Mouse (Mus musculus) monocyte, adult 2 months (primary cell): Measurements from ENCODE around the gene Exosc7.

Experiments used
- DNase-seq, 2 experiments: peaks; one replicate each; pipeline ENCODE4 v3.0.0; 2022; ENCODE audit warnings: low spot score in 2 of 2, low read depth in 1 of 2

Gene Exosc7

DNA sequence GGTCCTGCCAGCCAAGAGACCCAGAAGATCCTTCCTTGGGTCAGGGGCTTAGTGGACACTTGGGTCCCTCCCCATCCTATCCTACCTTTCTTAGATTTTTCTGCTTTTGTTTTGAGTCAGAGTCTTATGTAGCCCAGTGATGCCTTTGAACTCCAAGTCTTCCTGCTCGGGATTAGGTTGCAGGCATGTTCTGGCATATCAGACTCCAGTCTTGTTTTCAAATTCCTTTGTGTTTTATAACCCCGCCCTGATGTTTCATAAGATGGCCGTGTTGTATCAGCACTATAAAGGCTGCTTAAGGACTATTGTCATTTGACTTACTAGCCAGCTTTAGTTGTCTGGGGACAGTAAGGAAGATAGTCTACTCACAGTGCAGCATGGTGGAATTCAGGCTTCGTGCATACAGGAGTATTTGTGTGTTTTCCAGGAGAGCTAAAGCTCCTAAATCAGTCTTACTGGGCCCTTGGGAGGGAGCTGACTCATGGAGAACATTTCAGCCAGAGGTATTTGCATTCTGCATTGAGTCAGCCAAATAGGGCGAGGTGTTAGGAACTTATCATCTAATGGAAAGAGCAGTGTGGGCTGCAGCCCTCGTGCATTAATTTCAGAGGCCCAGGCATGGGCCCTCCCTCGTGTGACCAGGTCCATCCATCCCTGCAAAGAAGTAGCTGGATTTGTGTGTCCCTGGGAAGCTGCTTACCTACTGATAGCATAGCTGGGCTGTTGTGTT lies 24.1 kb downstream of the Exosc7 start:
- DNase-seq = no peak

DNA sequence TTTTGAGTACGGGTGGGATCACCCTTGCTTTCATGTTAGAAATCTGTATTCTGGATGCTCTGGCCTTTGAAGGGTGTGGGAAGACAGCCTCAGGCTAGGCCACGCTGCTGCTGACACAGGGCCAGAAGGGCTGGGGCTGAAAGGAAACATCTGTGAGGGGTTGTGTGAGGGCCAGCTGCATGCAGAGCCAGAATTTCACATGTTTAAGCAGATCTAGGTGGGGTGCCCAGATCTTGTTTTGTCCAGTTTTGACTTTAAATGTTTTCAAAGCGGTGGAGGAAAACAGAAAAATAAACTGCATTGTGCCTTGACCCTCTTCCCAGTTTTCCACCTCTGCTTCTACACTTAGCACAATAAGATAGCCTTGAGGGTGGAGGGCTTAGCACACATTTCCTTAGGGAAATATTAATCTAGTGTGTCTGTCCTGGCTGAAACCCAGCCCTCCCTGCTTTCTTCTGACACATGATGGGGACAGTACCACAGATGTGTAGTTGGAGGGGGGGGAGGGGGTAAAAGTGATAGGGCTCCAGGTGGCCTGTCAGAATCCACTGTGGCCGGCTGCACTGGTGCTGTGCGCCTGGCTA lies 26.0 kb downstream of the Exosc7 start:
- no peak for DNase-seq

DNA sequence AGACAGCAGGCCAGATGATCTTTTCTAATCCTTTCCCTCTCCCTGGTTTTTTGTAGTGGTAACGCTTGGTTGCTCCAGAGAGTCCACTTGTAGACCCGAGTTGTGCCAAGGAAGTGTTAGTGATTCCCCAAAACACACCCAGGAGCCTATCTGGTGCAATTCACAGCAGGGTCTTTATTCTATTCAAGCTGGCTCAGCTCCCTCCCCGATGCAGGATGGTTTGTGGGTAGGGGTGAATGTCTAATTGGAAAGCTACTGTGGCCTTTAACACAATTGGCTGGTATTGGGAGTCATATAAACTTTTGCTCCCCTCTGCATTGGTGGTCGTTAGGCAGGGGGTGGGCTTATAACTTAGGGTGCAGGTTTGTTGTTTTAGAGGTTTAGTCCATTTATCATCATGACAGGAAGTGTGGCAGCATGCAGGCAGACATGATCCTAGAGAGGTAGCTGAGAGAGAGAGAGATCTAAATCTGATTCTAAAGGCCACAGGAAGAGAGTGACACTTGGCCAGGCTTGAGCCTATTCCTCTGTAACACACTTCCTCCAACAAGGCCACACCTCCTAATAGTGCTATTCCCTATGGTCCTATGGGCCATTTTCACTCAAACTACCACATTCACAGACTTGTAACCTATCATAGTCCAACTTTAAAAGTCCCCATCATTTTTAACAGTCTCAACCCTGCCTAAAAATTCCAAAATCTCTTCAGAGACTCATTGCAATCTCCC lies 27.0 kb downstream of the Exosc7 start:
- DNase-seq = no peak

DNA sequence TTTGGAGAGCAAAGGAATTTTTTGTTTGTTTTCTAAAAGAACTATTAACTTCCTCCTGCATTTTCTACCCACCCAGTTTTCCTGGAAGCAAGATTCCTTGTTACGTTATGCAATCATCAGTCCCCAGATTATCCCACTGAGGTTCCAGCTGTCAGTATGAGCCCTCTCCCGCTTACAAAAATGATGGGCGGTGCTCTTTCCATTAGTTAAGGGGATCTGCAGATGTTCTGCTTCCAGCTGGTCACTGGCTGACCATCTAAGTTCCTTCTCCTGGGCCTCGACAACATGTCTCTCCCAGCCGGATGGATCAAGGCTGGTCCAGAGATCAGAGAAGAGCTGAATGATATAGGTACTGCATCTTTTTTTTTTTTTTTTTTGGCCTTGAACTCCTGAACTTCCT lies 35.4 kb downstream of the Exosc7 start:
- DNase-seq = no peak

DNA sequence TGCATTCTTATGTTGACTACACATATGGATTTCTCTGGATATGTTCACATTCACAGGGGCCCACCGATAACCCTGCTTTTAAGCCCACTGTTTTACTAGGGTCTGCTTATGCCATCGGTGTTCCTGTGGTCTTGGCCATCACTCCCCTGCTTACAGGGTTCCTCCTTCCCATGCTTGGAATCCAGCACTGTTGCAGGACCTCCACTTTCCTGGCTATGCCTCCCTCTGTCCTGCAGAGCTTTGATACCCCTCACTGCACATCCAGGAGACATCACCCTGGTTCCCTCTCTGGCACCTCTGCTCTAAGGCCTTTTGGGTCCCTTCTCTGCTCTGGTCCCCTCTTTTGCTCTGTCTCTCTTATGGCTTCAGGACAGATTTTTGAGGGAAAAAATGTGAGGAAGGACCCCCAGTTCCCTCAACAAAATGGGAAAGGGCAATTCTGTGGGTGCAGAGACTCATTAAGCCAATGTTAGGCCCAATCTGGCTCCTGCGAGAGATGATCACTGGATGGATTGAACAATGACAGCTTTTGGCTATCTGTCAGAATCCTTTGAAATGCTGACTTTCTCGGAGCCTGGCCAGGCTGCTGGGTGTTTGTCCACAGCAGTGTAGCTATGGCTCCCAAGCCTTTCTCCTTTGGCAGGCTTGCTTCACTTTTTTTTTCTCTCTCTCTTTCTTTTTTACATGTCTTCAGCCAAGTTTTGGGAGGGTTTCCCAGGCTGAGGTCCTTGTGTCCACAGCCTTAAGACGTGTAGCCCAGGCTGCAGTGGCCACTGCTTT lies 37.4 kb downstream of the Exosc7 start, which contains the start of gene Clec3b:
Clec3b (plus strand) TSS at position 706 of the 780 bp plus-strand sequence.
- no peak for DNase-seq

DNA sequence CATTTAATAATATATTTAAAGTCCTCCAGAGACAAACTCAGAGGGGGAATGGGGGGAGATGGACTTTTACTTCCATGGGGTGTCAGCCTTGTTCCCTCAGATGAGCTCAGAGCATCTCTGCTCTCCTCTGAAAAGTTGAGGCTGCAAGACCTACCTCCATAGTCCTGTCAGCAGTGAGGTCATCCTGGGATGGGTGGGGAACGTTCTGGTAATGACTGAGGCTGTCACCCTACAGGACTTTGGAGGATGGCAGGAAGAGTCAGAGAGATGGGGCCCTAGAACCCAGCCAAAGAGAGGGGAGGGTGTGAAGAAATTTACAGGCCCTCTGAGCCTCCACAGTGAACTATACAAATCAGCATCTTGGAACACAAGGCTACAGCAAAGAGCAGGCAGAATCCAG lies 38.5 kb downstream of the Exosc7 start:
- no peak for DNase-seq

DNA sequence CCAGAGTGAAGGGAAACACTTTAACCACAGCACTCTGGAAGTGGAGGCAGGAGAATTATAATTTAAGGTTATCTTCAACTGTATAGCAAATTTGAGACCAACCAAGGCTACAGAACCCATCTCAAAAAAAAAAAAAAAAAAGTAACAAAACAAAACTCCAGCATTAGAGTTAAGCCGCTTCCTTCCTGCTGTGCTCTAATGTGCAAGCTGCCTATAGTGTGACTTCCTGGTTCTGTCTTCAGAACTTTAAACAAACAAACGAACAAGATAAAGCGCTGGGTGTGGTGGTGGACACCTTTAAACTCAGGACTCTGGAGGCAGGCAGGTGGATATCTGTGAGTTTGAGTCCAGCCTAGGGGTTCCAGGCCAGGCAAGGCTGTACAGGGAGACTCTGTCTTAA lies 39.0 kb downstream of the Exosc7 start:
- DNase-seq = no peak

DNA sequence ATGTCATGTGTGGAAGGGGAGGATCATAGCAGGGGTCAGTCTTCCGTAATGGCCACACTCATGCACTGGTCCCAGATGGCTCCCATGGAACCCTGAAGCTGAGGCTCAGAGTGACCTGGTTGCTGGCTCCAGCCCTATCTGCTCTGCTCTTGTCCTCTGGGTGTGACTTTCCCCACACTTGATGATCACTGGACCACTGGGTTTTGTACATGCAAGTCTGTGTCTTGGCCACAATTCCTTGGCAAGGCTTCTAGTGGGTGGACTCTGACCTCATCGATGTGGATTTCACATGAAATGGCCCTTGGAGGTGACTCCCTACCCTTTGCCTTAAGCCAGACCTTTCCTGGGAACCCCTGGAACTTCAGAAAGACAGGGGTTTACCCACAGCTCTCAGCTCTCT lies 40.1 kb downstream of the Exosc7 start:
- DNase-seq = no peak

DNA sequence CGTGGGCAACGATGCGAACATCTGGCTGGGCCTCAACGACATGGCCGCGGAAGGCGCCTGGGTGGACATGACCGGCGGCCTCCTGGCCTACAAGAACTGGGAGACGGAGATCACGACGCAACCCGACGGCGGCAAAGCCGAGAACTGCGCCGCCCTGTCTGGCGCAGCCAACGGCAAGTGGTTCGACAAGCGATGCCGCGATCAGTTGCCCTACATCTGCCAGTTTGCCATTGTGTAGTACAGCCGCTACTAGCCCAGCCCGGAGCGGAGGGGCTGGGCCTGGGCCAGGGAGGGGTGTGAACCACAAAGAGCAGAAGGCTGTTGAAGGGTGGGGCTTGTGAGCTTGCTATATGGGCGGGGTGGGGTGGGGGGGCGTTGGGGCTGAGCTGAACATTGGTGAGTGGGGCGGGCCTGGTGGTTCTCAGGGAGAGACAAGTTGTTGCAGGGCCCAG lies 43.9 kb downstream of the Exosc7 start:
- DNase-seq = no peak

DNA sequence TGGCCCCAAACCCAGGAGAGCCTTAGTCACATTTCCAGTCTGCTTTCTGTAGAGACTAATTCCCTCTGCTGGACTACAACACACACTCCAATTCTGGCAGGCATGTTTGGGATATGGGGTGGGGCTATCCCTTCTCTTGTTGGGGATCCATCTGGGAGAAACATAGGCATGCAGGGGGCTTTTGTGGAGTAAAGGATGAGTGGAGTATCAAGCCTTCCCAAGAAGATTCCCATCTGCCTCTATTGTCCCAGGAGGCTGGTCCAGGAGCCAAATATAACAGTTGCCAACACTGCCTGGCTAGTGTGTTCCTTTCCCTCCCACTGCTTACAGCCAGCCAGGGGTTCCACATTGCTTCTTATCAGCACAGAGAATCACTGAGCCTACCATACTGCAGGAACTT lies 44.7 kb downstream of the Exosc7 start:
- no peak for DNase-seq

DNA sequence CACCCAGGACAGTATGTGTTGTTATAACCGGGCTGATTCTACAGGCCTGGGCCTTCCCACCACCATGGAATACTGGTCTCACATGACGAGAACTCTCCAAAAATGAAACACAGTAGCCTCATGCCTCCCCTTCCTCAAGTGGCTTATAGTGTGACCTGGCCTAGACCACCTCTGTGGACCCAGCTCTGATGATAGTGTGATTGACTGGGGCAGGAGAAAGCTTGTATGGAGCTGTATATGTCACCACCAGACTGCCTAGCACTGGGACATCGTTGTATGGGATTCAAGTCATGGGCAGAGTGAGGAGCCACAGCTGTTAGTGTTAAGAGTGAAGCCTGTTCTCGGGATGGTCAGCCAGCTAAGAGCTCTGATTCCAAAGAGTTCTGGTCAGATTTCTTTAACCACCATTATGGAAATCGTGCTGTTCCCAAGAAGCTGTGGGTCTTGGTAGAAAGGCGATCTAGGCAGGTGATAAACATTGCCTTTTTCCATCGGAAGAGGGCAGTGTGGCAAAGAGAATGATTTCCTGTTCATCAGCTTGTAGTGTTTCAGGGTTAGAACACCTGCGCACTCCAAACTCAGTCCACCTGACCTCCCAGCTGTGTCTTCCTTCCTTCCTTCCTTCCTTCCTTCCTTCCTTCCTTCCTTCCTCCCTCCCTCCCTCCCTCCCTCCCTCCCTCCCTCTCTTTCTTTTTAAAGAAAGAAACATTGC lies 45.3 kb downstream of the Exosc7 start:
- DNase-seq = no peak

DNA sequence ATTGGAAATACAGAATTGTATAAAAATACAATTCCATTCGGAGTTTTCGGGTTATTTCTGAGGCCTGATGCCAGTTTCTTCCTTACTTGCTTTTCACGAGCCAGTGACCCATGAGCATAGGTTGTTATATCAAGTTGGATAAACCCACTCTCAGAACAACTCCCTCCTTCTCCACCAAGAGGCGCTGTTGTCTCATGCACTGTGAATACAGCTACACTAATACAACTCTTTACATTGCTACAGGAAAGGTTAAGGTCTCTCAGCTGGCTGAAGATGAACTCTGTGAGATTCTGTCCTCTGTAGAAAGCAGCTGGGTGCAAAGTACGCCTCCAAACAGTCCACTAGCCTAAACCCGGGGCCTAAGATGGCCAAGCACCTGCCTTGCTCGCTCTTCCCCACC lies 46.3 kb downstream of the Exosc7 start:
- peak in 1 of 2 experiments; percentile 8 for DNase-seq

DNA sequence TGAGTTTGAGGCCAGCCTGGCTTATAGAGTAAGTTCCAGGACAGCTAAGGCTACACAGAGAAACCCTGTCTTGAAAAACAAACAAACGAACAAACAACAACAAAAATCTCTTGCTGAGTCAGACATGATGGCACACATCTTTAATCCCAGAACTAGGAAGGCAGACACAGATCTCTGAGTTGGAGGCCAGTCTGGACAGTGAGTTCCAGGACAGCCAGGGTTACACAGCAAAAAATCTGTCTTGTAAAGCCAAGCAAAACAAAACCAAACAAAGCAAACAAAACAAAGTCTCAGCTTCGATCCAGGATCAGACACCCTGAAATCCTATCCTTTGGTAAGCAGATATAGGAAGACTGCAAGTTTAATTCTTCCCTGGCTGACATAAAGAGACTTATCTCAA lies 48.8 kb downstream of the Exosc7 start:
- no peak for DNase-seq

DNA sequence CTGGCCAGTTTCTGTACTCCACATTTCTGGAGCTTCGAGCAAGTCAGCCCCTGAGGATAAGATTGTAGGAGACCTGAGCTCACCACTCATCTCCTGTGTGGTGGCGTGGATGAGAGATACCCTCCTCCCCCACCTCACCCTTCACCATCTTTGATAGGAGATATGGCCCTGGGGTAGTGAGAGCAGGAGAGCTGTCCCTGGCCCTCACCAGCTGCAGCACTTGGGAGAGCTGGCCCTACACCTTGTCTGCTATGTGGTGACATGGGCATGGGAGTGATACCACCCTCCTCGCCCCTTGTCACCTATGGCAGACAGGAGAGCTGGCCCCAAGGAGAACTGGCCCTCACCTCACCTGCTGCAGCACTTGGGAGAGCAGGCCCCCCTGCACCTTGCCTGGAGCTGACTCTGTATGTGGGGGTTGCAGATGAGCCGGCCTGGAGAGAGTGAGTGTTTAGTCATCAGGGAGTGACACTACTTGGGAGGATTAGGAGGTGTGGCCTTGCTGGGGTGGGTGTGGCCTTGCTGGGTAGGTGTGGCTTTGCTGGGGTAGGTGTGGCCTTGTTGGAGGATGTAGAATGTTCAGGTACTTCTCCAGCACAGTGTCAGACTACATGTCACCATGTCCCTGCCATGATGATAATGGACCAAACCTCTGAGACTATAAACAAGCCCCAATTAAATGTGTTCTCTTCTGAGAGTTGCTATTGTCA lies 50.1 kb downstream of the Exosc7 start:
- DNase-seq = no peak

DNA sequence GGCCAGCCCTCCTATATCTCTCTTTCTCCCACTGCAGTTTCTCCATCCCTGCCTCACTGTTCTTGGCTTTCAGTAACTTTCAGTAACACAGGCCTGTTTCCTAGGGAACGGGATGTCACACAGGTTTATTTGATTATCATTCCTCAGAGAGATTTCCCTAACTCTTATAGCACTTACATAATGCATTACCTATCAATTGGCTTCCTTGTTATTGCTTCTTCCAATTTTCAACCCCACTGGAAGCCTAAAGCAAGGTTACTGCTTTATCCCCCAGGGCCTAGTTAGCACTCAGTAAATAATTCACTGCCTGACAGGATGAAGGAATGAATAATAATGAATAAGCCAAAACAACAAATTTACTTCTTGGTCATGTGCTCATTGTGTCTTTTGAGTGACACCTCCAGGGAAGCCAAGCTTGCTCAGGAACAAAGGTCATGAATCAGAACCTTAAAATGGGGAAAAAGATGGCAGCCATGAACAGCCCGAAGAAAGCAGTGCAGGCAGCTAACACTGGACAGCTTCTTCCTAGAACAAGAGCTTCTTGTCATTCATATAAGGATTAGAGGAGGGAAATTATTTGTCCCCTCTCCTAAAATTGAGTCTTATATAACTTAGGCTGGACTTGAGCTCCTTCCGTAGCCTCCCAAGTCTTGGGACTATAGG lies 52.9 kb downstream of the Exosc7 start:
- no peak for DNase-seq

DNA sequence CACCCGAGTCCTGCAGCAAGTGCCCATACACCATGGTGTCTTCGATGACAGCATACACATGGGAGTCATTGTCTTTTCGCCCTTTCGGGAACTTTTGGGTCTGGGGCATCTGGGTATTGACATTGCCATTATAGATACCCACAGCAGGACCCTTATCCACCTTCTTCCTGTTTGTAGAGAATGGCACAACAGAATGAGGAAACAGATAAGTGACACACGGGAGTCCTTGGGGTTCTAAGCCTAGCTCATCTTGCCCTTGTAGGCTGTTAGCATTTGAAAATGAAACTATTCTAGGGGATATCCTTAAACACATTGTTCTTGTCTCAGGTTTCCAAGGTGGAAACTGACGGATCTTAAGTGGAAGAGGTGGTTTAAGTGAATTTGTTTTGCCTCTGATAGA lies 60.7 kb downstream of the Exosc7 start:
- no peak for DNase-seq

DNA sequence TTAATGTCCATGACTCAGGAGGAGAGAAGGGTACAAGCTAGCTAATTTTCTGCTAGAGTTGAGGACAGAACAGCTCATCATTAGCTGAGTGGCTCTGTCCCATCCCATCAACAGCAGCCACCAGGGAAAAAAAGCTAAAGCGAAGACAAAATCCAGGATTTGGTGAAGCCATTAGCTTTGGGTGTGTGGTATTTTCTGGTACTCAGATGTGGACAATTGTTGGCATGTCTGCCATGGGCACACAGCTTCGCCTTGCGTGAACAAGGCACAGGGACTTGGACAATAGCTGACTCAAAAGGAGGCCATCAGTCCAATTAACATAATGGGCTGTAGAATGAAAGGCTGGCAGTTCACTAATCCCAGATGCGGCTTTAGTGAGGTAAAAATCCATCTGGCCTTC lies 61.3 kb downstream of the Exosc7 start:
- DNase-seq = no peak

DNA sequence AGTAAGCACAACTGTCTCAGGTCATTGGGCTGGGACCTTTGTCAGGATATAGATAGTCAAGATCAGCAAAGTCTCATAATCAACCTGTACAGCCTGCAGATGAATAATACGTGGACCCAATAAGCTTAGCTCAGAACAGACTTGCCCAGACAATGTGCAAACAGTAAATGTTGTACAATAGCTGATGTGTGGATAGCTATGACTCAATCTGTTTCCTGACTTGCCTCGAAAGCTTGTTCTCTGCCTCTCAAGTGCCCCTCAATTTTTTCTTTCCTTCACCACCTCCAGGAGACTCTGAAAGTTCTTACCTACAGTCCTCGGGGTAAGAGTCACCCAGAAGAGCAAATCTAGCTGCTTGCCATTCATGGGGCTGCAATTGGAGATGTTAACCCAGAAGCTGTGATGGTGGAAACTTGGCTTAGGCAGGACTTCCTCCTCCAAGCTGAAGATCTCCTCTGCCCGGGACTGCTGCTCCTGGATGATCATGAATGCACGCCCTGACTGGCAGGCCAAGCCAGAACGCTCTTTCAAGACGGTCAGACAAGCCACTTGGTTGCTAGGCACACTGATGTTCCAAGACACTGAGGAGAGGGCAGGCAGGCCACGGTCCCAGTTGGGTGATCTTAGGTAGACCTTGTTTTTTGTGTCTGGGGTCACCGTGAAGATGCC lies 64.5 kb downstream of the Exosc7 start:
- DNase-seq = no peak

DNA sequence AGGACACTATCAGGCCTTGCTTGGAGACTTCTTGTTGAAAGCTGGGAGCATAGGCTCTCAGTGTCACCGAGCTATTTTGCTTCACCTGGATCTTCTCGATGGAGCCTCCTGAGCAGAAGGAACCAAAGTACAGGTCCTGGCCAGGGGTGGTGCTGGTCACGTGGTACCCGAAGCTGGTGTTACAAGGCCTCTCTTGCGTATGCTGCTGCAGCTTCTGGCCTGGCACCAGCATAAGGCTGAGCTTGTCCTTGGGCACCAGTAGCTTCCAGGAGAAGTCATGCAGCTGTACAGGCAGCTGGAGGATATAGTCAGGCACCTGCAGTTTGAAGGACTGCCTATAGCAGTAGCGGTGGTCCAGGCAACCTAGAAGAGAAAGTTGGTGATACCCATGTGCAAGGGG lies 67.0 kb downstream of the Exosc7 start:
- DNase-seq = no peak
